Mouse (Mus musculus) CH12.LX (cell line): Measurements from ENCODE around the gene Spats2. TPM values are rescaled to one million over a fixed set of nuclear protein-coding genes. Genes with fewer than 3 reads are reported as not detected.

Experiments used
- DNase-seq: peaks from one replicate; pipeline ENCODE4 v3.0.0-alpha.2; 2013; ENCODE audit errors: extremely low read depth
- H3K27ac ChIP-seq: 2 replicates; pipeline ENCODE4 v1.5.1; 2012; ENCODE audit warnings: low read depth, mild to moderate bottlenecking, control low read depth, moderate library complexity; ENCODE audit not compliant: insufficient read depth
- H3K27me3 ChIP-seq: replicated peaks from 2 replicates; pipeline ENCODE3; 2012; ENCODE audit warnings: inconsistent platforms
- H3K36me3 ChIP-seq, 2 experiments: replicated peaks in 1 of 2; 2 replicates each; pipeline versions ENCODE3 to v1.6.1; 2012; ENCODE audit warnings: inconsistent platforms in 1 of 2, low read length in 1 of 2, mild to moderate bottlenecking in 1 of 2, mixed read lengths in 1 of 2, moderate library complexity in 1 of 2; ENCODE audit not compliant: control insufficient read depth in 1 of 2, insufficient read depth in 1 of 2
- H3K4me1 ChIP-seq, 2 experiments: 2 replicates each; pipeline ENCODE4 v1.6.1; 2012; ENCODE audit warnings: inconsistent platforms in 1 of 2, moderate library complexity in 1 of 2; ENCODE audit not compliant: insufficient read depth in 2 of 2, control insufficient read depth in 1 of 2
- H3K4me2 ChIP-seq: 2 replicates; pipeline ENCODE4 v1.6.1; 2012; ENCODE audit warnings: low read depth, mild to moderate bottlenecking, control low read depth; ENCODE audit not compliant: poor library complexity, insufficient read depth, severe bottlenecking
- H3K4me3 ChIP-seq, 3 experiments: fragments of 150-350 bp in 1 of 3; sonication (generic) in 1 of 3; replicated peaks in 1 of 3; 2 replicates each; pipeline versions ENCODE3 to v1.5.1; 2011 to 2012; ENCODE audit warnings: low read depth in 2 of 3, low read length in 2 of 3, mild to moderate bottlenecking in 2 of 3, moderate library complexity in 2 of 3, control low read depth in 1 of 3, improper control_type of control experiment in 1 of 3, inconsistent platforms in 1 of 3, mixed read lengths in 1 of 3; ENCODE audit not compliant: poor library complexity in 1 of 3
- H3K79me2 ChIP-seq: replicated peaks from 2 replicates; pipeline ENCODE4 v1.6.1; 2012; ENCODE audit warnings: mild to moderate bottlenecking, moderate library complexity; ENCODE audit not compliant: control insufficient read depth, poor library complexity, insufficient read depth, severe bottlenecking; ENCODE audit errors: extremely low read depth
- H3K9ac ChIP-seq: 2 replicates; pipeline ENCODE4 v1.6.1; 2012; ENCODE audit warnings: low read depth, mild to moderate bottlenecking, control low read depth, moderate library complexity; ENCODE audit not compliant: insufficient read depth
- H3K9me3 ChIP-seq: replicated peaks from 2 replicates; pipeline ENCODE3; 2012; ENCODE audit warnings: low read length, inconsistent platforms, mixed read lengths
- E2F4 ChIP-seq: IDR thresholded peaks from 2 replicates; pipeline ENCODE4 v1.6.1; 2011; ENCODE audit warnings: low read depth, low read length, improper control_type of control experiment; ENCODE audit not compliant: insufficient replicate concordance
- EP300 ChIP-seq: IDR thresholded peaks from 2 replicates; pipeline ENCODE4 v1.6.1; 2011; ENCODE audit warnings: low read length, improper control_type of control experiment
- ETS1 ChIP-seq: conservative IDR thresholded peaks from 2 replicates; pipeline ENCODE4 v1.6.1; 2012; ENCODE audit warnings: low read depth, mild to moderate bottlenecking, inconsistent platforms, low read length, improper control_type of control experiment, moderate library complexity
- MAFK ChIP-seq: IDR thresholded peaks from 2 replicates; pipeline ENCODE4 v1.6.1; 2011; ENCODE audit warnings: low read length, improper control_type of control experiment; ENCODE audit not compliant: insufficient replicate concordance
- MAX ChIP-seq: IDR thresholded peaks from 2 replicates; pipeline ENCODE4 v1.6.1; 2011; ENCODE audit warnings: low read length, improper control_type of control experiment
- MAZ ChIP-seq: IDR thresholded peaks from 2 replicates; pipeline ENCODE4 v1.6.1; 2012; ENCODE audit warnings: low read depth, mild to moderate bottlenecking, inconsistent platforms, low read length, improper control_type of control experiment, moderate library complexity
- MYC ChIP-seq: IDR thresholded peaks from 2 replicates; pipeline ENCODE4 v1.6.1; 2011; ENCODE audit warnings: low read depth, mild to moderate bottlenecking, improper control_type of control experiment, low read length
- PAX5 ChIP-seq: IDR thresholded peaks from 2 replicates; pipeline ENCODE4 v1.6.1; 2012; ENCODE audit warnings: low read length, inconsistent platforms, mixed read lengths
- POLR2A ChIP-seq: IDR thresholded peaks from 2 replicates; pipeline ENCODE4 v1.6.1; 2011; ENCODE audit warnings: low read depth, mild to moderate bottlenecking, improper control_type of control experiment, low read length
- POLR2AphosphoS2 ChIP-seq: IDR thresholded peaks from 2 replicates; pipeline ENCODE4 v1.6.1; 2011; ENCODE audit warnings: low read depth, low read length, improper control_type of control experiment
- RCOR1 ChIP-seq: conservative IDR thresholded peaks from 2 replicates; pipeline ENCODE4 v1.6.1; 2012; ENCODE audit warnings: low read depth, mild to moderate bottlenecking, inconsistent platforms, low read length, improper control_type of control experiment
- SIN3A ChIP-seq: IDR thresholded peaks from 2 replicates; pipeline ENCODE4 v1.6.1; 2012; ENCODE audit warnings: low read length, improper control_type of control experiment, inconsistent platforms
- TBP ChIP-seq: conservative IDR thresholded peaks from 2 replicates; pipeline ENCODE4 v1.6.1; 2011; ENCODE audit warnings: low read depth, low read length, improper control_type of control experiment
- UBTF ChIP-seq: IDR thresholded peaks from 2 replicates; pipeline ENCODE4 v1.6.1; 2012; ENCODE audit warnings: low read depth, mild to moderate bottlenecking, inconsistent platforms, low read length, improper control_type of control experiment, moderate library complexity
- USF2 ChIP-seq: conservative IDR thresholded peaks from 2 replicates; pipeline ENCODE4 v1.6.1; 2011; ENCODE audit warnings: low read depth, low read length, improper control_type of control experiment
- ZNF384 ChIP-seq: IDR thresholded peaks from 2 replicates; pipeline ENCODE4 v1.6.1; 2012; ENCODE audit warnings: low read depth, low read length, improper control_type of control experiment, inconsistent platforms
- dilution Hi-C: fragments of 300-500 bp; cut with MboI; formaldehyde crosslinking; loops from 2 replicates; pipeline ENCODE4 v1.14.3; 2020; ENCODE audit warnings: low sequenced_read_pairs; ENCODE audit not compliant: extremely low pct_unique_long_range_greater_than_20kb, extremely low pct_ligation_motif_present
- in situ Hi-C: fragments of 300-500 bp; cut with MboI; formaldehyde crosslinking; loops from 3 replicates; pipeline ENCODE4 v1.14.3; 2019; ENCODE audit warnings: low sequenced_read_pairs, low pct_ligation_motif_present, low pct_unique_long_range_greater_than_20kb, mixed read lengths
- polyA plus RNA-seq: library from polyadenylated mRNA; unstranded; fragments of >175 nt; gene quantifications from 2 replicates; pipeline ENCODE4 v1.2.1, GENCODE M21; 2012; ENCODE audit warnings: low read depth; ENCODE audit not compliant: insufficient read length
- total RNA-seq, 2 experiments: library from RNA; depleted of rRNA; stranded (reverse); fragments of 300-350 nt in 1 of 2; fragments of >200 nt in 1 of 2; gene quantifications; 2 replicates each; pipeline ENCODE4 v1.2.3; 2012 to 2014

Spats2 gene
- total and polyA plus RNA-seq, 3 experiments = 26.5 to 81.0 (median 68.3) TPM

- in situ Hi-C loops = no loop called here
- no peaks in the 10 kb centered on the region for H3K79me2 ChIP-seq
- peaks cover 0 to 17% of the 10 kb centered on the region in 2 experiments; a peak in 2 of 4 replicates for H3K4me1 ChIP-seq
- H3K27me3 ChIP-seq = no peaks in the 10 kb centered on the region
- no peak overlapping the region for H3K27ac ChIP-seq
- no peak overlapping the region for H3K4me2 ChIP-seq
- no peak for TF ChIP-seq MAX
- no peak for TF ChIP-seq UBTF
- TF ChIP-seq SIN3A = no peak
- no peak for TF ChIP-seq POLR2A
- TF ChIP-seq E2F4 = no peak
- TF ChIP-seq ETS1 = no peak
- TF ChIP-seq EP300 = no peak
- no peak for TF ChIP-seq PAX5
- no peak for TF ChIP-seq TBP
- TF ChIP-seq USF2 = no peak
- no peak for TF ChIP-seq RCOR1
- TF ChIP-seq MAFK = no peak
- TF ChIP-seq MYC = no peak
- TF ChIP-seq POLR2AphosphoS2 = no peak
- no peak for TF ChIP-seq MAZ
- DNase-seq = no peak
- no peak overlapping the region for H3K4me3 ChIP-seq
- H3K36me3 ChIP-seq = peaks cover 2 to 9% of the 10 kb centered on the region in 2 experiments
- no peaks in the 10 kb centered on the region for H3K9me3 ChIP-seq
- H3K9ac ChIP-seq = no peak overlapping the region
- dilution Hi-C loops = no loop called here
Observed at GRCm38 (mm10) chr15:99111809-99112208, 13.9 kb upstream of the Spats2 start.

GRCm38 (mm10) chr15:99112843-99113395 lies 12.8 kb upstream of the Spats2 start:
- H3K36me3 ChIP-seq = peaks cover 0 to under 1% of the 10 kb centered on the region in 2 experiments
- H3K4me3 ChIP-seq = no peak overlapping the region
- in situ Hi-C loops (no loop called here), dilution Hi-C loops (no loop called here)
- peak; percentile 49 for TF ChIP-seq ZNF384
- no peak for TF ChIP-seq MAFK
- peak overlapping the region; percentile 53; the same call in 1 of the 2 replicates for H3K4me2 ChIP-seq
- no peak overlapping the region for H3K27ac ChIP-seq
- H3K9ac ChIP-seq = no peak overlapping the region
- H3K4me1 ChIP-seq = peaks cover 0 to 17% of the 10 kb centered on the region in 2 experiments; a peak in 2 of 4 replicates
- H3K27me3 ChIP-seq = no peaks in the 10 kb centered on the region
- H3K79me2 ChIP-seq = no peaks in the 10 kb centered on the region
- H3K9me3 ChIP-seq = no peaks in the 10 kb centered on the region
- DNase-seq = no peak
